Mouse (Mus musculus) hindbrain, embryonic 11.5 days (tissue): ENCODE results near the gene Olfr159. TPM values are rescaled to one million over a fixed set of nuclear protein-coding genes. Genes with fewer than 3 reads are reported as not detected.
A peak's percentile ranks its signal among the peaks of the same experiment; 100 is the strongest.

Source experiments
- ATAC-seq: fragments of 200-750 bp; cut with Nextera tagmentation; 2 replicates; pipeline ENCODE4 v1.8.0; 2017; ENCODE audit warnings: mild to moderate bottlenecking, moderate TSS enrichment, moderate library complexity; ENCODE audit not compliant: low FRiP score
- DNase-seq: peaks from one replicate; pipeline ENCODE4 v3.0.0-alpha.2; 2015; ENCODE audit warnings: low spot score
- H3K27ac ChIP-seq: fragments of 300-500 bp; sonication (generic); 2 replicates; pipeline ENCODE4 v1.5.1; 2014; ENCODE audit warnings: mild to moderate bottlenecking, low read depth, low read length
- H3K27me3 ChIP-seq: fragments of 300-500 bp; sonication (generic); 2 replicates; pipeline ENCODE4 v1.6.1; 2014; ENCODE audit warnings: mild to moderate bottlenecking, low read length, moderate library complexity, mixed read lengths; ENCODE audit not compliant: control insufficient read depth, insufficient read depth
- H3K36me3 ChIP-seq: fragments of 300-500 bp; sonication (generic); 2 replicates; pipeline ENCODE4 v1.6.1; 2014; ENCODE audit warnings: mild to moderate bottlenecking, low read length, moderate library complexity, mixed read lengths; ENCODE audit not compliant: control insufficient read depth, insufficient read depth
- H3K4me1 ChIP-seq: fragments of 300-500 bp; sonication (generic); replicated peaks from 2 replicates; pipeline ENCODE4 v1.6.1; 2014; ENCODE audit warnings: low read length, mixed read lengths; ENCODE audit not compliant: control insufficient read depth, insufficient read depth
- H3K4me2 ChIP-seq: fragments of 300-500 bp; sonication (generic); replicated peaks from 2 replicates; pipeline ENCODE4 v1.6.1; 2014; ENCODE audit warnings: mild to moderate bottlenecking, low read depth, low read length
- H3K4me3 ChIP-seq: fragments of 300-500 bp; sonication (generic); 2 replicates; pipeline ENCODE4 v1.5.1; 2014; ENCODE audit warnings: low read depth, low read length
- H3K9ac ChIP-seq: fragments of 300-500 bp; sonication (generic); 2 replicates; pipeline ENCODE4 v1.6.1; 2014; ENCODE audit warnings: low read depth, low read length
- H3K9me3 ChIP-seq: fragments of 300-500 bp; sonication (generic); 2 replicates; pipeline ENCODE4 v1.6.1; 2016; ENCODE audit warnings: low read length; ENCODE audit not compliant: control insufficient read depth
- WGBS: fragments of 180-500 bp; shearing (Covaris S2); extraction: QIAGEN DNeasy Blood & Tissue Kit; methylation state at CpG from one replicate; pipeline ENCODE4 v1.1.7; 2014; 5-methylcytosine and 5-hydroxymethylcytosine counted together
- polyA plus RNA-seq: library from polyadenylated mRNA; unstranded; fragments of >200 nt; fragmentation: Nextera tagmentation; extraction: Ambion mirVana; gene quantifications from 2 replicates; pipeline ENCODE4 v1.2.1, GENCODE M21; 2014

Olfr159 gene
- polyA plus RNA-seq, 1 experiment from 2014 or later, result not detected

GRCm38 (mm10) chr4:43726995-43727394 is 43.8 kb downstream of the Olfr159 start, which contains the start of gene Hrct1:
TSS of gene Hrct1 (plus strand) at chr4:43727188.
- Histone ChIP-seq H3K36me3 (no peaks in the 10 kb centered on the region), H3K9me3 (no peaks in the 10 kb centered on the region), H3K4me1 (no peaks in the 10 kb centered on the region), H3K27me3 (no peaks in the 10 kb centered on the region), H3K4me3 (no peak within 1 kb of the TSS), H3K4me2 (no peak within 1 kb of the TSS), H3K27ac (no peak within 1 kb of the TSS), H3K9ac (no peak within 1 kb of the TSS)
- WGBS, result 57% methylated on average over 3 of the region's 3 CpGs
- DNase-seq (no peak), ATAC-seq (no peak)

GRCm38 (mm10) chr4:43726228-43726993 is 44.4 kb downstream of the Olfr159 start:
- ATAC-seq (no peak), DNase-seq (no peak)
- Histone ChIP-seq H3K4me1 (no peaks in the 10 kb centered on the region), H3K27ac (no peak overlapping the region), H3K36me3 (no peaks in the 10 kb centered on the region), H3K4me3 (no peak overlapping the region), H3K9ac (no peak overlapping the region), H3K4me2 (no peak overlapping the region), H3K27me3 (no peaks in the 10 kb centered on the region), H3K9me3 (no peaks in the 10 kb centered on the region)
- 79% methylated on average over 12 of the region's 12 CpGs for WGBS

- Histone ChIP-seq H3K4me1 (no peaks in the 10 kb centered on the region), H3K27ac (no peak overlapping the region), H3K9ac (no peak overlapping the region), H3K36me3 (no peaks in the 10 kb centered on the region), H3K4me3 (no peak overlapping the region), H3K4me2 (no peak overlapping the region), H3K9me3 (no peaks in the 10 kb centered on the region), H3K27me3 (no peaks in the 10 kb centered on the region)
- DNase-seq (peak; percentile 67), ATAC-seq (no peak)
- WGBS, result 37% methylated on average over 1 of the region's 1 CpGs
These were observed 46.0 kb downstream of the Olfr159 start for GRCm38 (mm10) chr4:43724764-43725163.

- ATAC-seq, result no peak
- no peak overlapping the region for H3K4me3 ChIP-seq
- 95% methylated on average over 4 of the region's 4 CpGs for whole genome bisulfite sequencing
These were observed 48.6 kb downstream of the Olfr159 start for GRCm38 (mm10) chr4:43722191-43722590.

GRCm38 (mm10) chr4:43720491-43721228 is 50.1 kb downstream of the Olfr159 start:
- H3K4me1 ChIP-seq, result no peaks in the 10 kb centered on the region
- no peak overlapping the region for H3K27ac ChIP-seq
- H3K4me2 ChIP-seq, result no peak overlapping the region
- H3K9ac ChIP-seq, result no peak overlapping the region
- no peaks in the 10 kb centered on the region for H3K27me3 ChIP-seq
- WGBS, result 76% methylated on average over 15 of the region's 16 CpGs
- DNase-seq, result peak; percentile 10
- no peaks in the 10 kb centered on the region for H3K36me3 ChIP-seq
- no peak overlapping the region for H3K4me3 ChIP-seq
- no peaks in the 10 kb centered on the region for H3K9me3 ChIP-seq
- ATAC-seq, result no peak

More at GRCm38 (mm10) chr4:43722191-43722590, 48.6 kb downstream of the Olfr159 start:
- no peak for DNase-seq
- H3K27me3 ChIP-seq, result no peaks in the 10 kb centered on the region
- H3K4me2 ChIP-seq, result no peak overlapping the region
- H3K9ac ChIP-seq, result no peak overlapping the region
- H3K9me3 ChIP-seq, result no peaks in the 10 kb centered on the region
- H3K36me3 ChIP-seq, result no peaks in the 10 kb centered on the region
- H3K4me1 ChIP-seq, result no peaks in the 10 kb centered on the region
- no peak overlapping the region for H3K27ac ChIP-seq

Other genes starting within 250 kb of the Olfr159 start
- 63.7 and 67.2 TPM in 2 replicates for gene Tpm2, start 247.2 kb downstream of the Olfr159 start, polyA plus RNA-seq
- gene Creb3, start 208.7 kb downstream of the Olfr159 start, polyA plus RNA-seq, result 60.3 and 64.7 TPM in 2 replicates
- gene Tln1, start 208.3 kb downstream of the Olfr159 start, polyA plus RNA-seq, result 49.7 and 60.4 TPM in 2 replicates
- gene Rgp1, start 192.3 kb downstream of the Olfr159 start, polyA plus RNA-seq, result 26.5 and 41.1 TPM in 2 replicates
- gene Gba2, start 192.1 kb downstream of the Olfr159 start, polyA plus RNA-seq, result 25.4 and 27.4 TPM in 2 replicates
- gene Msmp, start 186.5 kb downstream of the Olfr159 start, polyA plus RNA-seq, result 0.56 and 1.1 TPM in 2 replicates
- gene Npr2, start 139.1 kb downstream of the Olfr159 start, polyA plus RNA-seq, result 19.9 and 25.5 TPM in 2 replicates
- gene Spag8, start 117.4 kb downstream of the Olfr159 start, polyA plus RNA-seq, result 5.7 and 6.5 TPM in 2 replicates
- 69.9 and 70.2 TPM in 2 replicates for gene Hint2, start 114.5 kb downstream of the Olfr159 start, polyA plus RNA-seq
- 5.7 and 7.2 TPM in 2 replicates for gene Tmem8b, start 102.0 kb downstream of the Olfr159 start, polyA plus RNA-seq
- gene Fam221b, start 101.9 kb downstream of the Olfr159 start, polyA plus RNA-seq, result 2.2 and 2.4 TPM in 2 replicates
- gene Olfr70, start 70.2 kb downstream of the Olfr159 start, polyA plus RNA-seq, result not detected in 2 replicates
- gene Olfr71, start 60.8 kb downstream of the Olfr159 start, polyA plus RNA-seq, result not detected in 2 replicates
- gene Hrct1, start 43.8 kb downstream of the Olfr159 start, polyA plus RNA-seq, result 0.17 and 0.19 TPM in 2 replicates
- gene Spaar, start 41.0 kb downstream of the Olfr159 start, polyA plus RNA-seq, result 0.06 TPM in 1 of 2 replicates, not detected in the other
- gene Olfr156, start 52.9 kb upstream of the Olfr159 start, polyA plus RNA-seq, result not detected in 2 replicates
- gene Olfr157, start 69.2 kb upstream of the Olfr159 start, polyA plus RNA-seq, result 0.09 TPM in 1 of 2 replicates, not detected in the other
- not detected in 2 replicates for gene Olfr155, start 80.6 kb upstream of the Olfr159 start, polyA plus RNA-seq
- 14.5 and 15.0 TPM in 2 replicates for gene Reck, start 104.5 kb upstream of the Olfr159 start, polyA plus RNA-seq
- 109 and 117 TPM in 2 replicates for gene Glipr2, start 186.4 kb upstream of the Olfr159 start, polyA plus RNA-seq
- 0.17 TPM in 1 of 2 replicates, not detected in the other for gene Ccin, start 212.5 kb upstream of the Olfr159 start, polyA plus RNA-seq
- gene Clta, start 233.4 kb upstream of the Olfr159 start, polyA plus RNA-seq, result 284 and 291 TPM in 2 replicates